In the genomic region with DNA sequence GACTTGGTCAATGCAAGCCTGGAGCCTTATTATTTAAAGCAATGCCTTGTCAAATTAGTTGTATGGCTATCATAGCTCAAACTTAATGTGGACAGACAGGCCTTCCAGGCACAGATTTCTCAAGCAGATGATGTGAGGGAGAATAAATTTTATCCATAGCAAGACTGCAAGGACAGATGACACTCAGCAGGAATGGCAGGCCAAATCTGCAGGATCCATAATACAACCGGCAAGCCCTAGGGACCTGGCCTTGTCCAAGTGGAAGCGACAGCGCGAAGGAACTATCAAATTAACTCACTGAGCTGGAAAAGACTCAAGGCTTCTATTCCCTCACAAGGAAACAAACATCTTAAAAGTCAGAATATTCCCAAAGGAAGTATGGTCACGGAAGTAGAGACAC, we compare ENCODE assay signal across 24 mouse cellular contexts. TPM values are rescaled to one million over a fixed set of nuclear protein-coding genes. Genes with fewer than 3 reads are reported as not detected.
A peak's percentile ranks its signal among the peaks of the same experiment; 100 is the strongest.
DNase-seq lines count a peak whose midpoint lies in the region; ATAC-seq and TF ChIP-seq lines count a peak whose summit lies in the region.
"Had no signal": no experiment of that assay in that cellular context is flagged by ENCODE, and none has a peak within 500 bp of the region (broad histone marks: within the 10 kb centered on the region; RNA-seq: fewer than 3 reads in every experiment).

No protein-coding gene starts in this region.

- ATAC-seq in kidney, embryonic 15.5 days (replicated peaks; ENCODE audit: low FRiP score) = no peak
- ATAC-seq in kidney, embryonic 16.5 days (ENCODE audit: low FRiP score, low TSS enrichment) = no peak
- ATAC-seq in stomach, postnatal 0 days (ENCODE audit: low FRiP score, low TSS enrichment) = no peak
- ATAC-seq: CD4-positive, CD25-positive, alpha-beta regulatory T cell, adult 4 months; forebrain, embryonic 15.5 days; hindbrain, postnatal 0 days; inflammation-experienced regulatory T-cells, adult 6 months had no signal

- no peaks in the 10 kb centered on the region for H3K4me1 ChIP-seq in kidney, embryonic 15.5 days
- no peaks in the 10 kb centered on the region for H3K4me1 ChIP-seq in kidney, embryonic 16.5 days (ENCODE audit: insufficient read depth, low read length)
- no peaks in the 10 kb centered on the region for H3K4me1 ChIP-seq in stomach, postnatal 0 days (replicated peaks; ENCODE audit: control insufficient read depth, insufficient read depth)
- H3K4me1 ChIP-seq: embryonic facial prominence, embryonic 10.5 days; embryonic facial prominence, embryonic 13.5 days; forebrain, embryonic 12.5 days; forebrain, embryonic 15.5 days; heart, embryonic 10.5 days; heart, embryonic 13.5 days had no signal

- no peak for TF ChIP-seq EP300 in stomach, postnatal 0 days (optimal IDR thresholded peaks at IDR 0.05)

- H3K9me3 ChIP-seq in kidney, embryonic 15.5 days (replicated peaks) = no peaks in the 10 kb centered on the region
- no peaks in the 10 kb centered on the region for H3K9me3 ChIP-seq in kidney, embryonic 16.5 days (ENCODE audit: low read length)
- no peaks in the 10 kb centered on the region for H3K9me3 ChIP-seq in stomach, postnatal 0 days (ENCODE audit: control insufficient read depth, low read length)
- H3K9me3 ChIP-seq: forebrain, embryonic 12.5 days; forebrain, embryonic 15.5 days; heart, embryonic 10.5 days; heart, embryonic 13.5 days had no signal

- 72% methylated on average over 5 of the region's 5 CpGs for WGBS in kidney, embryonic 15.5 days
- WGBS in kidney, embryonic 16.5 days = 79% methylated on average over 5 of the region's 5 CpGs
- WGBS in stomach, postnatal 0 days = 87% methylated on average over 5 of the region's 5 CpGs

- 0 out of 2 replicates have a peak overlapping the region, but pooled peaks have one; percentile 14 for H3K27ac ChIP-seq in kidney, embryonic 15.5 days
- no peak overlapping the region for H3K27ac ChIP-seq in kidney, embryonic 16.5 days (ENCODE audit: low read length)
- H3K27ac ChIP-seq in stomach, postnatal 0 days (replicated peaks) = no peak overlapping the region
- H3K27ac ChIP-seq: embryonic facial prominence, embryonic 10.5 days; embryonic facial prominence, embryonic 13.5 days; forebrain, embryonic 12.5 days; forebrain, embryonic 15.5 days; heart, embryonic 10.5 days; heart, embryonic 13.5 days; hindbrain, embryonic 14.5 days; hindbrain, postnatal 0 days had no signal

- no peak overlapping the region for H3K4me3 ChIP-seq in kidney, embryonic 15.5 days (replicated peaks)
- no peak overlapping the region for H3K4me3 ChIP-seq in kidney, embryonic 16.5 days (ENCODE audit: low read length)
- H3K4me3 ChIP-seq in stomach, postnatal 0 days (ENCODE audit: low read depth, low read length) = no peak overlapping the region
- H3K4me3 ChIP-seq: embryonic facial prominence, embryonic 10.5 days; embryonic facial prominence, embryonic 13.5 days; erythroblast, embryonic 14.5 days; forebrain, embryonic 12.5 days; forebrain, embryonic 15.5 days; heart, embryonic 10.5 days; heart, embryonic 13.5 days had no signal

- H3K27me3 ChIP-seq in kidney, embryonic 15.5 days = no peaks in the 10 kb centered on the region
- no peaks in the 10 kb centered on the region for H3K27me3 ChIP-seq in kidney, embryonic 16.5 days (ENCODE audit: insufficient read depth, low read length)
- H3K27me3 ChIP-seq in stomach, postnatal 0 days (ENCODE audit: control insufficient read depth, insufficient read depth, low read length) = no peaks in the 10 kb centered on the region
- H3K27me3 ChIP-seq: embryonic facial prominence, embryonic 13.5 days; forebrain, embryonic 12.5 days; forebrain, embryonic 15.5 days; heart, embryonic 13.5 days had no signal

- peak; percentile 10 for DNase-seq in NIH3T3 (ENCODE audit: low read depth)
- peak; percentile 5 for DNase-seq in brain, adult 2 months (ENCODE audit: low read depth, low spot score)
- no peak for DNase-seq in adrenal gland, adult (ENCODE audit: inconsistent age in 2 of 2, low spot score in 1 of 2)
- DNase-seq in stomach, postnatal 0 days (ENCODE audit: low spot score) = no peak
- DNase-seq: adrenal gland, adult 2 months; adrenal gland, postnatal 14 days; cerebellum, adult 11-12 months; cerebellum, adult 8-10 months; cerebellum, postnatal 36 days; embryo, embryonic 11 days; gastrocnemius, postnatal 25 days had no signal

- H3K4me2 ChIP-seq in kidney, embryonic 15.5 days = no peak overlapping the region
- H3K4me2 ChIP-seq in kidney, embryonic 16.5 days (replicated peaks; ENCODE audit: low read depth, low read length) = no peak overlapping the region
- no peak overlapping the region for H3K4me2 ChIP-seq in stomach, postnatal 0 days (replicated peaks; ENCODE audit: low read depth)
- H3K4me2 ChIP-seq: embryonic facial prominence, embryonic 13.5 days; forebrain, embryonic 12.5 days; forebrain, embryonic 15.5 days; heart, embryonic 13.5 days; hindbrain, embryonic 14.5 days had no signal

- no peak overlapping the region for H3K9ac ChIP-seq in kidney, embryonic 15.5 days
- no peak overlapping the region for H3K9ac ChIP-seq in kidney, embryonic 16.5 days (replicated peaks; ENCODE audit: low read length)
- H3K9ac ChIP-seq in stomach, postnatal 0 days (ENCODE audit: low read length) = no peak overlapping the region
- H3K9ac ChIP-seq: embryonic facial prominence, embryonic 13.5 days; forebrain, embryonic 12.5 days; forebrain, embryonic 15.5 days; heart, embryonic 13.5 days; hindbrain, embryonic 14.5 days had no signal

- TF ChIP-seq CTCF in stomach, postnatal 0 days (IDR thresholded peaks at IDR 0.05; ENCODE audit: low read depth) = no peak

- peaks cover 33% of the 10 kb centered on the region for H3K36me3 ChIP-seq in kidney, embryonic 15.5 days
- peaks cover 22% of the 10 kb centered on the region for H3K36me3 ChIP-seq in kidney, embryonic 16.5 days (ENCODE audit: insufficient read depth, low read length)
- 0 out of 2 replicates have a peak, but pooled peaks cover 4% of the 10 kb centered on the region for H3K36me3 ChIP-seq in stomach, postnatal 0 days (ENCODE audit: control insufficient read depth, insufficient read depth, low read length)

RNA-seq across cellular contexts. Expression of a gene that starts 6.1 kb away (rescaled TPM):
- polyA plus RNA-seq in kidney, embryonic 15.5 days (2015; fragmentation: Nextera tagmentation; extraction: Ambion mirVana) = 20.1 and 20.5 TPM in 2 replicates
- 22.7 and 24.0 TPM in 2 replicates for polyA plus RNA-seq in kidney, embryonic 16.5 days (2015; fragmentation: Nextera tagmentation; extraction: Ambion mirVana)
- 12.2 and 12.5 TPM in 2 replicates for polyA plus RNA-seq in stomach, postnatal 0 days (2015; fragmentation: Nextera tagmentation; extraction: Ambion mirVana)

RNA-seq across cellular contexts. Expression of a gene that starts 17.9 kb away (rescaled TPM):
- 53.9 and 55.7 TPM in 2 replicates for polyA plus RNA-seq in kidney, embryonic 15.5 days (2015; fragmentation: Nextera tagmentation; extraction: Ambion mirVana)
- polyA plus RNA-seq in kidney, embryonic 16.5 days (2015; fragmentation: Nextera tagmentation; extraction: Ambion mirVana) = 54.1 and 55.3 TPM in 2 replicates
- polyA plus RNA-seq in stomach, postnatal 0 days (2015; fragmentation: Nextera tagmentation; extraction: Ambion mirVana) = 24.5 and 25.6 TPM in 2 replicates

Comparison
In these comparisons a context has a peak if more than half of its experiments do, and no peak if none do; other contexts are left out.
1. DNase-seq: peak in NIH3T3 (single experiment) and brain, adult 2 months (single experiment); none in adrenal gland, adult (0 of 2) and stomach, postnatal 0 days (single experiment).